Mouse (Mus musculus): ENCODE data around the gene Dpf3. TPM values are rescaled to one million over a fixed set of nuclear protein-coding genes. Genes with fewer than 3 reads are reported as not detected.

The Dpf3 gene
- total and polyA plus RNA-seq, 2 experiments from 2014 or later, result 5.2 to 15.3 TPM

DNA sequence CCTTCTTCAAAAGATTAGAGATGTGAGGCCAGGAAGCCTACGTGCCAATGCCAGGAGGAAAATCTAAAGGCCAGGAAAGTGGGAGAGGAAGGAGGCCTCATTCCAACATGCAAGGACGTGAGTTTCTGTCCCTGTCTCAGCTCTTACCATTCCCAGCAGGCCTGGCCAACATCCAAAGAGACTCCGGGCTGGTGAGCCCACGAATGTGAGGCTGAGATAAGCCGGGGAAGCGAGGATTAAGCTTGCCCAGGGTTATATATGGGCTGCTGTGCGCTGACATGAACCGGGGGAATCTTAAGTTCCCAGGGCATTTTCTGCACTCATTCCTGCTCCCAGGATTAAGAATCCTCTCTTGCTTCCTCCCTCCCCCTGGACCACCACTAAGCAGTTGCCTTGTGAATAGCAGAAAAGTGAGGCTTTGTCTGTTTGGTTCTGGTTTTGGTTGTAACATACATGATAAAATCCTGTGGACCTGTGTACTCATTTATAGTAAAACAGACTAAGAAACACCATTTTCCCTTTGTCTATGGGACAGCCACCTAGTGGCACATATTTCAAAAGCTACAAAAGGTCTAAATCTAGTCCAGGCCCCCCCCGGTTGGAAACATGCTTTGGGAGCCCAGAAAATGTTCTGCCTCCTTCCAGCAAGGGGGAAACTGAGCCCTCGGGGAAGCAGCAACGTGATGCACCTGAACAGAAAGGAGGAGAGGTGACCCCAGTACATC lies 62.6 kb downstream of the Dpf3 start:
- Histone ChIP-seq H3K4me2 (ENCODE audit: low read depth, low read length) (peak overlapping the region; percentile 42), H3K4me3 (ENCODE audit: low read depth, low read length) (0 out of 2 replicates have a peak overlapping the region, but pooled peaks have one; percentile 15)

DNA sequence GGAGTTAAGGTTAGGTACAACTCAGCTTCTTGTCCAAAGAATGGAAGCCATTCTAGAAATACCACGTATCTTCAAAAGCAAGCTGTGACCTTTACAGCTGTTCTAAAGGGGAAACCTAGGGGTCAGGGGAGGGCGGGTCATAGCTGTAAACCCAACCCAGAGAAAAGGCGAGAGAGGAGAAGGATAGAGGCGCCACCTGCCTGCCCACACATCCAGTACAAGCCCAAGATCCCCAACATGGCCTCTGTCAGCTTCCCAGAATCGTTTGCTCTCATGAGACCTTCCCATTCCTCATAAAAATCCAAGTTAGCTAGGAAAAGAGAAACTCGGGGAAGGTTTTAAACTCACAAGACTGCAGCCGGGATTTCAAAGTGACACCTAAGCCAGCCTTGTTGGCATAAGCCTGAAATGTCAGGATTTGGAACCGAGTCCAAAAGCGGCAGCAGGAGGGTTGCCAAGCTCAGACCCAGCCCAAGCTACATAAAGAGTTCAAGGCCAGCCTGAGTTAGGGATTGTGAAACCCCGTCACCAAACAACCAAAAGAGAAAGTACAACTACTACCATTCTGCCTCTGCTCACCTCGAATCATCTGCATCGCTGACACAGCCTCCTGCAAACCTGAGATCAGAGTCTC lies 63.3 kb downstream of the Dpf3 start:
- ATAC-seq (ENCODE audit: insufficient read depth, low read depth) (peak; percentile 45), DNase-seq (ENCODE audit: low spot score) (peak; percentile 19)
- H3K27me3 ChIP-seq (ENCODE audit: control insufficient read depth, insufficient read depth, low read length), result no peaks in the 10 kb centered on the region
- WGBS, result 44% methylated on average over 12 of the region's 12 CpGs
- H3K4me1 ChIP-seq (ENCODE audit: control insufficient read depth, insufficient read depth), result peaks cover 21% of the 10 kb centered on the region
- H3K36me3 ChIP-seq (replicated peaks; ENCODE audit: control insufficient read depth, insufficient read depth, low read length), result no peaks in the 10 kb centered on the region
- H3K4me3 ChIP-seq (ENCODE audit: low read depth, low read length), result 0 out of 2 replicates have a peak overlapping the region, but pooled peaks have one; percentile 15
- no peak for TF ChIP-seq EP300 (IDR thresholded peaks at IDR 0.05; ENCODE audit: low read depth)
- peak; percentile 16; the same call in 1 of the 2 replicates for TF ChIP-seq CTCF (IDR thresholded peaks at IDR 0.05; ENCODE audit: low read depth)
- H3K9ac ChIP-seq (replicated peaks; ENCODE audit: low read depth, low read length), result no peak overlapping the region
- H3K4me2 ChIP-seq (ENCODE audit: low read depth, low read length), result peak overlapping the region; percentile 42
- H3K9me3 ChIP-seq (replicated peaks; ENCODE audit: control insufficient read depth, low read length), result no peaks in the 10 kb centered on the region
- H3K27ac ChIP-seq (ENCODE audit: low read depth), result peak overlapping the region; percentile 81

More for the DNA sequence above, 62.6 kb downstream of the Dpf3 start:
- 0 out of 2 replicates have a peak overlapping the region, but pooled peaks have one; percentile 20 for H3K9ac ChIP-seq (replicated peaks; ENCODE audit: low read depth, low read length)
- H3K27ac ChIP-seq (ENCODE audit: low read depth), result peak overlapping the region; percentile 81
- peak; percentile 82 for DNase-seq (ENCODE audit: low spot score)
- peak; percentile 71 for ATAC-seq (ENCODE audit: insufficient read depth, low read depth)
- 10% methylated on average over 11 of the region's 11 CpGs for WGBS
- no peaks in the 10 kb centered on the region for H3K36me3 ChIP-seq (replicated peaks; ENCODE audit: control insufficient read depth, insufficient read depth, low read length)
- peaks cover 21% of the 10 kb centered on the region for H3K4me1 ChIP-seq (ENCODE audit: control insufficient read depth, insufficient read depth)
- no peak for TF ChIP-seq CTCF (IDR thresholded peaks at IDR 0.05; ENCODE audit: low read depth)
- TF ChIP-seq EP300 (IDR thresholded peaks at IDR 0.05; ENCODE audit: low read depth), result no peak
- no peaks in the 10 kb centered on the region for H3K9me3 ChIP-seq (replicated peaks; ENCODE audit: control insufficient read depth, low read length)
- H3K27me3 ChIP-seq (ENCODE audit: control insufficient read depth, insufficient read depth, low read length), result no peaks in the 10 kb centered on the region

DNA sequence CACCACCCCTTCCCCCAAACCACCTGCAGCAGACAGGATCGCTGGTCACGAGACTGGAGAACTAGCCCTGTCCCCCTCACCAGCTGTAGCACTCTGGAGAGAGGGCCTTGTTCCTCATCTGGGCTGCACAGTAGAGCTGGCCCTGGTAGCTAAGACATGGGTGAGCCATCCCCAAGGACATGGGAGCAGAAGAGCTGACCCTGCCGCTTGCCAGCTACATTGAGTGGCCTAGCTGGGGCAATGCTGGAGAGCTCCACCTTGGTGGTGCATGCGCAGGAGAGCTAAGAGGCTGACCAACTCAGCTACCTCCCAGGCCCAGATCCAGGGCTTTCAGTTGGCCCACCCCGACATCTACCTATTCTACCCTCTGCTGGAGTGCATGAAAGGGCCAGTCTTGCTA lies 67.2 kb downstream of the Dpf3 start:
- no peak overlapping the region for H3K9ac ChIP-seq (replicated peaks; ENCODE audit: low read depth, low read length)
- no peaks in the 10 kb centered on the region for H3K9me3 ChIP-seq (replicated peaks; ENCODE audit: control insufficient read depth, low read length)
- H3K4me2 ChIP-seq (ENCODE audit: low read depth, low read length), result no peak overlapping the region
- ATAC-seq (ENCODE audit: insufficient read depth, low read depth) (no peak), DNase-seq (ENCODE audit: low spot score) (no peak)
- WGBS, result 69% methylated on average over 5 of the region's 5 CpGs
- no peak overlapping the region for H3K4me3 ChIP-seq (ENCODE audit: low read depth, low read length)
- TF ChIP-seq CTCF (IDR thresholded peaks at IDR 0.05; ENCODE audit: low read depth) (no peak), EP300 (IDR thresholded peaks at IDR 0.05; ENCODE audit: low read depth) (no peak)
- no peaks in the 10 kb centered on the region for H3K27me3 ChIP-seq (ENCODE audit: control insufficient read depth, insufficient read depth, low read length)
- H3K36me3 ChIP-seq (replicated peaks; ENCODE audit: control insufficient read depth, insufficient read depth, low read length), result no peaks in the 10 kb centered on the region
- peaks cover 15% of the 10 kb centered on the region for H3K4me1 ChIP-seq (ENCODE audit: control insufficient read depth, insufficient read depth)
- H3K27ac ChIP-seq (ENCODE audit: low read depth), result no peak overlapping the region

DNA sequence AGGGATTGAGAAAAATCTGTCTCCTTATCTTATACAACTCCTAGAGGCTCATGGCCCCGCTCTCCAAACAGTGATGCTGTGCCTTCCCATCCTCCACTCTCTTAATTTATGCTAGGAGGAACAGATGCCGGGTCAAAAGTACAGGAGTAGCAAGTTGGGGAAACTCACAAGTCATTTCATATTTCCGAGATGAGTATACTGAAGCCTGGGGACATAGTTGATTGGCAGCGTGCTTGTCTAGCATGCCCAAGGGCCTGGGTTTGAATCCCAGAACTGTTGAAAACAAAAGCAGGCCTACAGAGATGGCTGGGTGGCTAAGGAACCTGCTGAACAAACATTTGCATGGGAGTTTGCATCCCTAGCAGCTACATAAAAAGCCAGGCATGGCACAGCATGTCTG lies 72.3 kb downstream of the Dpf3 start:
- 79% methylated on average over 4 of the region's 4 CpGs for WGBS
- no peak overlapping the region for H3K27ac ChIP-seq (ENCODE audit: low read depth)
- H3K36me3 ChIP-seq (replicated peaks; ENCODE audit: control insufficient read depth, insufficient read depth, low read length), result no peaks in the 10 kb centered on the region
- peaks cover 22% of the 10 kb centered on the region for H3K4me1 ChIP-seq (ENCODE audit: control insufficient read depth, insufficient read depth)
- ATAC-seq (ENCODE audit: insufficient read depth, low read depth) (no peak), DNase-seq (ENCODE audit: low spot score) (no peak)
- no peak overlapping the region for H3K4me3 ChIP-seq (ENCODE audit: low read depth, low read length)
- no peaks in the 10 kb centered on the region for H3K9me3 ChIP-seq (replicated peaks; ENCODE audit: control insufficient read depth, low read length)
- no peaks in the 10 kb centered on the region for H3K27me3 ChIP-seq (ENCODE audit: control insufficient read depth, insufficient read depth, low read length)
- no peak for TF ChIP-seq EP300 (IDR thresholded peaks at IDR 0.05; ENCODE audit: low read depth)
- no peak for TF ChIP-seq CTCF (IDR thresholded peaks at IDR 0.05; ENCODE audit: low read depth)
- no peak overlapping the region for H3K4me2 ChIP-seq (ENCODE audit: low read depth, low read length)
- no peak overlapping the region for H3K9ac ChIP-seq (replicated peaks; ENCODE audit: low read depth, low read length)

DNA sequence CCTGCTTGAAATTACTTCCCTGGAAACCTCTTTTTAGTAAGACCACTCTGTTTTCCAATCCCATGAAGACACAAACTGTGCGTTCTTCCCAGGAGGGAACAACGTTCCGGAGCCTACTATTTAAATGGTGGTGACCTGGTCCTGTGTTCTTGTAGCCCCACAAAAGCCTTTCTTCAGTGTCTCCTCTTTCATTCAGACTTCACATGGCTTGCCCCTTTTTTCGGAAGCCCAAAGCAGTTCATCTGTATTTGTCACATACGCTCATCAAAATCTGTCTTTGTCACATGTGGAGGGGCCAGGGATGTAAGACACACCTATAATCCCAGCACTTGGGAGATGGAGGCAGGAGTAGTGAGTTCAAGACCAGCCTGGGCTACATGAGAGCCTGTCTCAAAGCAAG lies 73.8 kb downstream of the Dpf3 start:
- Histone ChIP-seq H3K27me3 (ENCODE audit: control insufficient read depth, insufficient read depth, low read length) (no peaks in the 10 kb centered on the region), H3K27ac (ENCODE audit: low read depth) (no peak overlapping the region), H3K4me3 (ENCODE audit: low read depth, low read length) (no peak overlapping the region), H3K36me3 (replicated peaks; ENCODE audit: control insufficient read depth, insufficient read depth, low read length) (no peaks in the 10 kb centered on the region), H3K4me1 (ENCODE audit: control insufficient read depth, insufficient read depth) (peaks cover 26% of the 10 kb centered on the region), H3K4me2 (ENCODE audit: low read depth, low read length) (no peak overlapping the region), H3K9me3 (replicated peaks; ENCODE audit: control insufficient read depth, low read length) (no peaks in the 10 kb centered on the region), H3K9ac (replicated peaks; ENCODE audit: low read depth, low read length) (no peak overlapping the region)
- 94% methylated on average over 5 of the region's 5 CpGs for WGBS
- TF ChIP-seq CTCF (IDR thresholded peaks at IDR 0.05; ENCODE audit: low read depth) (no peak), EP300 (IDR thresholded peaks at IDR 0.05; ENCODE audit: low read depth) (no peak)
- no peak for DNase-seq (ENCODE audit: low spot score)
- no peak for ATAC-seq (ENCODE audit: insufficient read depth, low read depth)
